Mouse (Mus musculus): ENCODE measurements around the gene Fsd2.

GRCm38 (mm10) chr7:81523008-81523662, 43.6 kb downstream of the Fsd2 start:
- TF ChIP-seq CTCF (IDR thresholded peaks at IDR 0.05; ENCODE audit: borderline replicate concordance, insufficient read depth, low read depth, low read length) = no peak
- peak; percentile 98 for TF ChIP-seq POLR2A (IDR thresholded peaks at IDR 0.05; ENCODE audit: borderline replicate concordance, insufficient read depth, low read length)

Data from cerebellum, adult 2 months (tissue).